Mouse (Mus musculus): ENCODE data around the gene Naaladl2. TPM values are rescaled to one million over a fixed set of nuclear protein-coding genes. Genes with fewer than 3 reads are reported as not detected.
A peak's percentile ranks its signal among the peaks of the same experiment; 100 is the strongest.
"Not testable (repeated sequence)": the region's sequence is repeated elsewhere in the genome, so short reads cannot be mapped to it uniquely, and the experiment has no call there.

Naaladl2 gene
- 1 to 10 TPM; 1.2 to 1.6 TPM for total RNA-seq (2021)
- long read RNA-seq, partial matches to known transcripts: 1 of 3 reads
- long read RNA-seq, other reads (novel, unspliced or antisense): 2 of 3 reads

- peak; percentile 74 to 81 for DNase-seq (ENCODE audit: low spot score in 2 of 2)
Observed at GRCm38 (mm10) chr3:25143555-25144311, at the start of gene Naaladl2. Gene Naaladl2 (minus strand): TSS chr3:25144261.

- no peak for DNase-seq (ENCODE audit: low spot score in 2 of 2)
Observed at GRCm38 (mm10) chr3:25151721-25152120, 7.7 kb upstream of the Naaladl2 start.

- no peak for DNase-seq (ENCODE audit: low spot score in 2 of 2)
Observed at GRCm38 (mm10) chr3:25147271-25147670, 3.2 kb upstream of the Naaladl2 start.

GRCm38 (mm10) chr3:25144961-25145697 lies 1.1 kb upstream of the Naaladl2 start:
- peak in 1 of 2 experiments; percentile 27 for DNase-seq (ENCODE audit: low spot score in 2 of 2)

GRCm38 (mm10) chr3:25143111-25143510 lies 950 bp downstream of the Naaladl2 start:
- DNase-seq (ENCODE audit: low spot score in 2 of 2): no peak

- DNase-seq (ENCODE audit: low spot score in 2 of 2): no peak
Observed at GRCm38 (mm10) chr3:25131848-25132247, 12.2 kb downstream of the Naaladl2 start.

- DNase-seq (ENCODE audit: low spot score in 2 of 2): no peak
Observed at GRCm38 (mm10) chr3:25127864-25128263, 16.2 kb downstream of the Naaladl2 start.

GRCm38 (mm10) chr3:25124919-25125846 lies 18.9 kb downstream of the Naaladl2 start:
- DNase-seq (ENCODE audit: low spot score in 2 of 2): no peak

- no peak for DNase-seq (ENCODE audit: low spot score in 2 of 2)
Observed at GRCm38 (mm10) chr3:25113107-25113506, 31.0 kb downstream of the Naaladl2 start.

- DNase-seq (ENCODE audit: low spot score in 2 of 2): no peak
Observed at GRCm38 (mm10) chr3:25108997-25109396, 35.1 kb downstream of the Naaladl2 start.

GRCm38 (mm10) chr3:25092986-25093385 lies 51.1 kb downstream of the Naaladl2 start:
- no peak for DNase-seq (ENCODE audit: low spot score in 2 of 2)

GRCm38 (mm10) chr3:25075785-25076184 lies 68.3 kb downstream of the Naaladl2 start:
- no peak for DNase-seq (ENCODE audit: low spot score in 2 of 2)

GRCm38 (mm10) chr3:25074266-25074665 lies 69.8 kb downstream of the Naaladl2 start:
- no peak for DNase-seq (ENCODE audit: low spot score in 2 of 2)

- no peak for DNase-seq (ENCODE audit: low spot score in 2 of 2)
Observed at GRCm38 (mm10) chr3:25073821-25074220, 70.2 kb downstream of the Naaladl2 start.

GRCm38 (mm10) chr3:25063217-25063616 lies 80.8 kb downstream of the Naaladl2 start:
- DNase-seq (ENCODE audit: low spot score in 2 of 2): no peak

GRCm38 (mm10) chr3:25052975-25053374 lies 91.1 kb downstream of the Naaladl2 start:
- DNase-seq (ENCODE audit: low spot score in 2 of 2): no peak

- DNase-seq (ENCODE audit: low spot score in 2 of 2): no peak
Observed at GRCm38 (mm10) chr3:25019972-25020371, 124.1 kb downstream of the Naaladl2 start.

- peak; percentile 8 to 19 for DNase-seq (ENCODE audit: low spot score in 2 of 2)
Observed at GRCm38 (mm10) chr3:25010751-25011150, 133.3 kb downstream of the Naaladl2 start.

- not testable (repeated sequence) for DNase-seq (ENCODE audit: low spot score in 2 of 2)
Observed at GRCm38 (mm10) chr3:25006802-25007201, 137.3 kb downstream of the Naaladl2 start.

GRCm38 (mm10) chr3:24992577-24992976 lies 151.5 kb downstream of the Naaladl2 start:
- no peak for DNase-seq (ENCODE audit: low spot score in 2 of 2)

- no peak for DNase-seq (ENCODE audit: low spot score in 2 of 2)
Observed at GRCm38 (mm10) chr3:24992078-24992477, 152.0 kb downstream of the Naaladl2 start.

All from layer of hippocampus, postnatal 10 days (tissue).